Mouse (Mus musculus) hindbrain, embryonic 16.5 days (tissue): ENCODE measurements around the gene Klrb1c. TPM values are rescaled to one million over a fixed set of nuclear protein-coding genes. Genes with fewer than 3 reads are reported as not detected.
A peak's percentile ranks its signal among the peaks of the same experiment; 100 is the strongest.
"Not testable (repeated sequence)": the region's sequence is repeated elsewhere in the genome, so short reads cannot be mapped to it uniquely, and the experiment has no call there.

Experiments used
- ATAC-seq: fragments of 200-750 bp; cut with Nextera tagmentation; 2 replicates; pipeline ENCODE4 v1.8.0; 2017; ENCODE audit warnings: moderate TSS enrichment, moderate library complexity
- H3K27ac ChIP-seq: fragments of 300-500 bp; sonication (generic); 2 replicates; pipeline ENCODE4 v1.5.1; 2014; ENCODE audit warnings: low read depth, mild to moderate bottlenecking, control low read depth, low read length, moderate library complexity
- H3K27me3 ChIP-seq: fragments of 300-500 bp; sonication (generic); replicated peaks from 2 replicates; pipeline ENCODE4 v1.6.1; 2014; ENCODE audit warnings: low read length; ENCODE audit not compliant: control insufficient read depth, insufficient read depth
- H3K36me3 ChIP-seq: fragments of 300-500 bp; sonication (generic); 2 replicates; pipeline ENCODE4 v1.6.1; 2014; ENCODE audit warnings: mild to moderate bottlenecking, low read length, moderate library complexity, mixed read lengths; ENCODE audit not compliant: control insufficient read depth, insufficient read depth
- H3K4me1 ChIP-seq: fragments of 300-500 bp; sonication (generic); 2 replicates; pipeline ENCODE4 v1.6.1; 2014; ENCODE audit warnings: low read depth, low read length; ENCODE audit not compliant: control insufficient read depth, insufficient read depth
- H3K4me2 ChIP-seq: fragments of 300-500 bp; sonication (generic); 2 replicates; pipeline ENCODE4 v1.6.1; 2014; ENCODE audit warnings: mild to moderate bottlenecking, low read length, control low read depth, moderate library complexity
- H3K4me3 ChIP-seq: fragments of 300-500 bp; sonication (generic); 2 replicates; pipeline ENCODE4 v1.5.1; 2014; ENCODE audit warnings: mild to moderate bottlenecking, low read length, control low read depth, moderate library complexity
- H3K9ac ChIP-seq: fragments of 300-500 bp; sonication (generic); 2 replicates; pipeline ENCODE4 v1.6.1; 2014; ENCODE audit warnings: low read depth, mild to moderate bottlenecking, control low read depth, low read length, moderate library complexity
- H3K9me3 ChIP-seq: fragments of 300-500 bp; sonication (generic); 2 replicates; pipeline ENCODE4 v1.6.1; 2014; ENCODE audit warnings: mild to moderate bottlenecking, low read length, moderate library complexity; ENCODE audit not compliant: control insufficient read depth
- WGBS: fragments of 180-500 bp; shearing (Covaris S2); extraction: QIAGEN DNeasy Blood & Tissue Kit; methylation state at CpG from one replicate; pipeline ENCODE4 v1.1.7; 2014; 5-methylcytosine and 5-hydroxymethylcytosine counted together
- polyA plus RNA-seq: library from polyadenylated mRNA; unstranded; fragments of >200 nt; fragmentation: Nextera tagmentation; extraction: Ambion mirVana; gene quantifications from 2 replicates; pipeline ENCODE4 v1.2.1, GENCODE M21; 2015

The Klrb1c gene
- polyA plus RNA-seq, 1 experiment from 2014 or later = 0.11 TPM

DNA sequence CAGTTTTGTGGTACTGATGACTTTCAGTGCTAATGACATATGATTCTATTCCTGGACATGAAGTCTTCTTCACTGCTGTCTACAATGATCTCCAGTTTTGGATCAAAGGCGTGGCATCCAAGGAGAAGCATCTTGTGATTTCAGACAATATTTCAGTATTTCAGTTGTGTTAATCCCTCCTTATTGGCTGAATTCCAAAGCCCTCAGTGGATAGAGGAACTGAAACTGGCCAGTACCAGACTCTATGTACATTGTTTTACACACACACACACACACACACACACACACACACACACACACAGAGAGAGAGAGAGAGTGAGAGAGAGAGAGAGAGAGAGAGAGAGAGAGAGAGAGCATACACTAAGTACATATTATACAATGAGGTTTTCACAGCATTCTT is 2.6 kb downstream of the Klrb1c start:
- not testable (repeated sequence) for H3K36me3 ChIP-seq, ATAC-seq, H3K4me2 ChIP-seq, H3K4me3 ChIP-seq, H3K27ac ChIP-seq, H3K9me3 ChIP-seq, H3K27me3 ChIP-seq, H3K9ac ChIP-seq, H3K4me1 ChIP-seq
- WGBS = 88% methylated on average over 1 of the region's 1 CpGs

GRCm38 (mm10) chr6:128769481-128770253 is 19.3 kb downstream of the Klrb1c start:
- no peak overlapping the region; the same call in 1 of the 2 replicates for H3K9ac ChIP-seq
- WGBS = 72% methylated on average over 10 of the region's 10 CpGs
- no peaks in the 10 kb centered on the region for H3K9me3 ChIP-seq
- H3K4me2 ChIP-seq = no peak overlapping the region
- H3K4me3 ChIP-seq = no peak overlapping the region
- no peaks in the 10 kb centered on the region; the same call in 1 of the 2 replicates for H3K4me1 ChIP-seq
- no peaks in the 10 kb centered on the region for H3K36me3 ChIP-seq
- no peak overlapping the region for H3K27ac ChIP-seq
- H3K27me3 ChIP-seq = no peaks in the 10 kb centered on the region
- ATAC-seq = no peak

DNA sequence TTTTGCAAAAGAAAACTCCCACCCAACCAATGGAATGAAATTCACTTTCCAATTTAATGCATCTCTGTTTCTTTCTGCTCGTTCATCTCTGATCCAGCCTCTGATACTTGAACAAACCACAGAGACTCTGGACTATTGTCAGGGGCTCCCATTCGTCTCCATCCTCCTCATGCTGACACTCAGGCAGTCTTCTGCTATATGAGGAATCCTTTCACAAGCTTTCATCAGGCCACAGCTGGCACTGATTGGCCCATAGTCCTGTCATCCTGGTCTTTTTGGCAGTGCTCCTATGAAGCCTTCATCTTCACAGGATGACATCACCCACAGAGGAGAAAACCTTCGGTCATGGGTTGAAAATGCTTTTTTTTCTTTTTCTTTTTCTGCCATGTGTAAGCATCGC is 21.0 kb downstream of the Klrb1c start:
- no peak for ATAC-seq
- Histone ChIP-seq H3K36me3 (no peaks in the 10 kb centered on the region), H3K9ac (no peak overlapping the region), H3K4me3 (no peak overlapping the region), H3K4me1 (peaks cover 2% of the 10 kb centered on the region; the same call in 1 of the 2 replicates), H3K27me3 (no peaks in the 10 kb centered on the region), H3K27ac (no peak overlapping the region), H3K4me2 (no peak overlapping the region), H3K9me3 (no peaks in the 10 kb centered on the region)
- 74% methylated on average over 4 of the region's 4 CpGs for WGBS

GRCm38 (mm10) chr6:128766486-128767254 is 22.3 kb downstream of the Klrb1c start:
- H3K27me3 ChIP-seq, H3K4me1 ChIP-seq, H3K4me3 ChIP-seq, H3K27ac ChIP-seq, H3K4me2 ChIP-seq, H3K9ac ChIP-seq, H3K36me3 ChIP-seq, H3K9me3 ChIP-seq, ATAC-seq: not testable (repeated sequence)
- WGBS = 64% methylated on average over 6 of the region's 6 CpGs

- no peak for ATAC-seq
- peaks cover 7% of the 10 kb centered on the region; the same call in 1 of the 2 replicates for H3K4me1 ChIP-seq
- no peaks in the 10 kb centered on the region for H3K9me3 ChIP-seq
- no peak overlapping the region for H3K27ac ChIP-seq
- no peak overlapping the region for H3K9ac ChIP-seq
- WGBS = 71% methylated on average over 1 of the region's 1 CpGs
- H3K27me3 ChIP-seq = no peaks in the 10 kb centered on the region
- H3K4me2 ChIP-seq = no peak overlapping the region
- no peaks in the 10 kb centered on the region for H3K36me3 ChIP-seq
- no peak overlapping the region for H3K4me3 ChIP-seq
These were observed 23.8 kb downstream of the Klrb1c start for GRCm38 (mm10) chr6:128765211-128765610.

DNA sequence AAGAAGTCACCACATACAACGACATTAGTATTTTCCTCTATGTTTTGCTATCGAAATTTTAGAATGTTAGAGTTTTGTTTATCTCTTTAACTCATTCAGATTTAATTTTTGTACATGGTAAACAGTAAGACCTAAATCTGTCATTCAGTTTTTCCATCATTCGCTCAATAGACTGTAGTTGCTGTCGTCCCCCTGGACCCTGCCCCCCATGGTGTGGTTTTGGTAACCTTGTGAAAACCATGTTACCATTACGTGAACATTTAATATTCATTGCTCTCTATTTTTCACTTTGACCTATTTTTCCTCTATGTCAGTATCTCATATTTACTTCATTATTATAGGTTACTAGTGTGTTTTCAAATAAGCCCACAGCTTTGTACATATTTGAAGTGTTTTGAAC is 24.4 kb downstream of the Klrb1c start:
- ATAC-seq = no peak
- Histone ChIP-seq H3K27ac (peak overlapping the region; percentile 84; the same call in 1 of the 2 replicates), H3K36me3 (no peaks in the 10 kb centered on the region), H3K9ac (peak overlapping the region; percentile 69), H3K27me3 (no peaks in the 10 kb centered on the region), H3K4me2 (peak overlapping the region; percentile 54), H3K4me1 (peaks cover 7% of the 10 kb centered on the region; the same call in 1 of the 2 replicates), H3K4me3 (peak overlapping the region; percentile 54), H3K9me3 (no peaks in the 10 kb centered on the region)
- 15% methylated on average over 5 of the region's 5 CpGs for WGBS

- H3K4me3 ChIP-seq = peak overlapping the region; percentile 56
These were observed 25.1 kb downstream of the Klrb1c start for GRCm38 (mm10) chr6:128763736-128764523.

GRCm38 (mm10) chr6:128762892-128763670 is 25.9 kb downstream of the Klrb1c start:
- H3K4me1 ChIP-seq, ATAC-seq, H3K27me3 ChIP-seq, H3K9me3 ChIP-seq, H3K36me3 ChIP-seq: not testable (repeated sequence)
- WGBS = 68% methylated on average over 10 of the region's 10 CpGs
- Histone ChIP-seq H3K4me2 (peak overlapping the region; percentile 77), H3K4me3 (peak overlapping the region; percentile 56), H3K9ac (peak overlapping the region; percentile 68), H3K27ac (peak overlapping the region; percentile 91)

More at GRCm38 (mm10) chr6:128763736-128764523, 25.1 kb downstream of the Klrb1c start:
- ATAC-seq = peak; percentile 91
- H3K4me1 ChIP-seq = peaks cover 7% of the 10 kb centered on the region; the same call in 1 of the 2 replicates
- peak overlapping the region; percentile 91 for H3K27ac ChIP-seq
- peak overlapping the region; percentile 77 for H3K4me2 ChIP-seq
- H3K9ac ChIP-seq = peak overlapping the region; percentile 69
- WGBS = under 1% methylated on average over 30 of the region's 30 CpGs
- H3K36me3 ChIP-seq = no peaks in the 10 kb centered on the region
- no peaks in the 10 kb centered on the region for H3K9me3 ChIP-seq
- H3K27me3 ChIP-seq = no peaks in the 10 kb centered on the region
